Mouse (Mus musculus) hindlimb bud, embryonic 11.5 days (tissue): Measurements from ENCODE around the gene Sgcd.
A peak's percentile ranks its signal among the peaks of the same experiment; 100 is the strongest.

Experiments
- DNase-seq: peaks from one replicate; pipeline ENCODE4 v3.0.0-alpha.2; 2012; ENCODE audit warnings: low read depth, low spot score; ENCODE audit errors: extremely low spot score

Sgcd gene

DNA sequence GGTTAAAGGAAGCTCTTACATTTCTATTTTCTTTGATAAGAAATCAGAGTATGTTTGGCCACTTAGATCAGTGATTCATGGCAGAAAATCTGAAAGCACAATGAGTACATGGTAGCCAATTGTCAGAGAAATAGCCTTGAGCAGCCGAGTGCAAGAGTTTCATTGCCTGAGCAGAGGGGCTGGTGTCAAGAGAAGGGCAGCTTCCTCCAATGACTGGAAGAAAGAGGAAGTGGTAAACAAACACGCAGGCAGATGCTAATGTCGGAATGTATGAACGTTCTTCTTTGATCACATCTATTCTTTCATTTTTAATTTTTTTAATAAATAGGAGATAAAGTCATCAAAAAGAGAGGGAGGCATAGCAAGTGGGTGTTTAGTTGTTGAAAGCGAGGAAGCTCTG lies 956.5 kb downstream of the Sgcd start:
- DNase-seq = no peak

GRCm38 (mm10) chr11:47020874-47021273 lies 967.9 kb downstream of the Sgcd start:
- DNase-seq = no peak

DNA sequence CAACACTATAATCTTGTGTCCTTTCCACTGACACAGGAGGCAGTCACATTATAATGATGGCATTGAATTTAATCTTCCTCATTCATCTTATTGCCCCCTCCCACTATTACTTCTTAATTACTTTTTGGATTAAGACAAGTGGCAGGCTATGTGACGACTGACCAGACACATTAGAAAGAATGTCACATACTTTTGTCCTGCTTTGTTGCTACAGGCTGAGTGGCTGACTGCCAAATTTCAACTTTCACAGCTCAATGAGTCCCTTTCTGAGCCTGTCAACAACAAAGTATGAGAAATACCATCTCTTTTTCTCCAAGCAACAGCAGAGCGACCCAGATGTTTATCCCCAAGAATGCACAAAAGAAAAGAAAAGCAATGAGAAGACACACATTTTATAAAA lies 970.6 kb downstream of the Sgcd start:
- DNase-seq = no peak

DNA sequence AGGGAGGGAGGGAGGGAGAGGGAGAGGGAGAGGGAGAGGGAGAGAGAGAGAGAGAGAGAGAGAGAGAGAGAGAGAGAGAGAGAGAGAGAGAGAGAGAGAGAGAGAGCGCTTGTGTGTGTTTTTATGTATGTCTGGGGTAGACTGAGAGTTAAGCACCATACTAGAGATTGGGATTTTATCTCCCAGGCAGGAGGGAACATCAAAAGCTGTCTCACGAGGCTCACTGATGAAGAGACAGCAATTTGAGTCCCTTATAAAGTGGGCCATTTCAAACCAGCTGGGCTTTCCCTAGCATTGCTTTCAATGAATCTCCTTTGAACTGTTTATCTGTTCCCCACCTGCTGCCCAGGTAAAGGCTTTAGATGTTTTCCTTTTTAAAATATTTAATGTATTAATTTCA lies 973.1 kb downstream of the Sgcd start:
- no peak for DNase-seq

DNA sequence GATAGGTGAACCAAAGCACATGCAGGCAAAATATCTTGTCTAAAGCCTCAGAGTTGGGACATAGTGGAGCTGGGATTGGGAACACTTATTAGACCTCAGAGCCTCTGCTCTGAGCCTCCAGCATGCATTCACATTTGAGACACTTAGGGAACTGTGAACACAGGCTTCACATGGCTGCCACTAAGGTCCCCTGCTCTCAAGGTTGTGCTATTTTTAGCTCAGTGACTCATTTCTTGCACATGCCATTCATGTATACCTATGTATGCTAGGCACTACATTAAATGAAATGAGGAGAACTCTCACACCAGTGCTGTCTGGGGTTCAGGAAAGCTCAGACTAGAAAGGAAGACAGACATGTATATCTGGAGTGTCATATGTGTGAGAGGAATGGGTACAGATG lies 974.5 kb downstream of the Sgcd start:
- DNase-seq = no peak

DNA sequence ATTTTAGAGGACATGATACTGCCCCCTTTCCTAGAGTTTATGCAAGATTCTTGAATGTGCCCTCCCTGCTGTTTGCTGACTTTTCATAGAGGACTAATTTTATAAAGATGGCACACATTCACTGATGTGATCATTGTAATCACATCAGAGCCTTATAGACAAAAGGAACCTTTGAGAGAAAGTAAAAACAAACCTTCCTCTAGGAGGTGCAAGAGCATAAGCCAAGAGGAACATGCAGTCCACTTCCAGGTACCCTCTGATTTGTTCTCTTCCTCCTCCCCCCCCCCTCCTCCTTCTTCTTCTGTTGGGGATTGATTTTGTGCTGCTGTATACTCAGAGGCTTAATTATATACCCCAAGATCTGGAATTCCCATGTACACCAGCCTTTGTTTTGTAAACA lies 978.6 kb downstream of the Sgcd start:
- DNase-seq = no peak

GRCm38 (mm10) chr11:47005301-47005875 lies 983.4 kb downstream of the Sgcd start:
- no peak for DNase-seq

DNA sequence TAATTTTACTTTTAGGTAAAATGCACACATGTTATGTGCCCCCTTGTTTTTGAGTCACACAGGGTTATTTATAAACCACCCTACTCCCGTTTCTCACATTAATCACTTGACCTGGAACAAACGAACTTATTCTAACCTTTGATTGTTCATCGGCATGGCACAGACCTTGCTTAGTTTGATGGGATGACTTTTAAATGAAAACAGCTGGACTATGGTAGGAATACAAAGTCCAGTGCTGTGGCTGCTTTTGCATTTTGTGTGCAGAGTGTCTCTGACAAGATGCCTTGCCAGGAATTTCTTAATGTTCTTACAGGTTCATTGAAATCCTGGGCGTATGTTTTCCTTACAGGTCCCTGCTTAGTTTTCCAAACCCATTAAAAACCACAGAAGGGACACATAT lies 1049.5 kb downstream of the Sgcd start:
- DNase-seq = no peak

DNA sequence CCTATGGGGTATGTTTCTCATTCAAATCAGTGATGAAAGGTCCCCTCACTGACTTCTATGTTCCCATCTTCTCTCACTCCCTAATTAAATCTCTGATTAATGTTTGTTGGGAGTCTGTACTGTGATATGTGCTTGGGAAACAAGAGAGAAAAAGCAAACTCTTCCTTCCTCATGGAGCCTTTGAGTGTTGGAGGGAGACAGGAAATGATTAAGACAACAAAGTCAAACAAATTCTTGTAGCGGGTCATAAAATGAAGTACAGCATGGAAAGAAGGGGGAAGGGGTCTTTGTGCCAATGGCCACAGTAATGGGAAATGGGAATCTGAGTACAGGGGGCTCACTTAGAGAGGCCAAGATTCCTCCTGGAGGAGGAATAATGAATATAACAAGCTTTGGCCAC lies 1063.8 kb downstream of the Sgcd start:
- no peak for DNase-seq

DNA sequence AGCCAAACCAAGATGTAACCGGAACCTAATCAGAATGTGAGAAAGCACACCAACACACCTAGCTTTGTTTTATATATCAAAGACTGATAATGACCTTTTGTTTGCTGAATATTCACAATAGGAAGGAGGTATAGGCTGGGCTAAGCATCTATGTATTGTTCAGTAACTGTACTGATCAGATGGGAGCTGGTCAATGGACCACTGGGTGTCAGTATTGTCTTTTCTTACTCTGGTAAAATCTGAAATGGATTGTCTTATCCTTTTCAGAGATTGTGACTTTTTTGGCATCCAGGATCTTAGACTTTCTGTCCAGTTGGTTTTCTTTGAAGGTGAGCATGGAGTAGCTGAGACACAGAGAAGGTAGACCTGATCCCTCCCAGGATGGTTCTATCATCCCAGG lies 1068.5 kb downstream of the Sgcd start:
- DNase-seq = no peak

DNA sequence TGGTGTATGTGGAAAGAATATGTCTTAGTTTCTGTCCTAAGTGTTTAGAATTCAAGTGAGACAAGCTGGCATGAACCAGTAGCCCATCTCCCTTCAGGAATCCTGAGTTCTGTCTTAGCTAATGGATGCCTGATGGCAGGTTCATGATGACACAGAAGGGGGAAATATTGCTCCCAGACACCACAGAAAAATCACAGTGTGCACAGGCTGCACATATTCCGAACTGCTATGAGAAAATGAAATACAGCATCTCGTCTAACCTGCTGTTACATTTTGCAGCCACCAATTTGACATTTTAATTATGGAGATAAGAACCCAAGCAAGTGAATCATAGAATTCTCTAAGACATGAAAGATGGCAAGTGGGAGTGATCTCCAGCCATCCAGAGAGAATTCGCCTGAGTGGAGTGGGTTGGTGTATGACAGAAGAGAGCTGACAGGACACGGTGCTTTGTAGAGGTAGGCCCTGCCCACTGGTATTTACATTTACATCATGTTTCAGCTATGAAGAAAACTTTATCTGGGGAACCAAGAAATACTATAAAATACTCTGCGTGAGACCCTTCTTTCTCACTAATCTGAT lies 1076.0 kb downstream of the Sgcd start:
- DNase-seq = no peak

GRCm38 (mm10) chr11:46904281-46904680 lies 1084.5 kb downstream of the Sgcd start:
- DNase-seq = no peak

DNA sequence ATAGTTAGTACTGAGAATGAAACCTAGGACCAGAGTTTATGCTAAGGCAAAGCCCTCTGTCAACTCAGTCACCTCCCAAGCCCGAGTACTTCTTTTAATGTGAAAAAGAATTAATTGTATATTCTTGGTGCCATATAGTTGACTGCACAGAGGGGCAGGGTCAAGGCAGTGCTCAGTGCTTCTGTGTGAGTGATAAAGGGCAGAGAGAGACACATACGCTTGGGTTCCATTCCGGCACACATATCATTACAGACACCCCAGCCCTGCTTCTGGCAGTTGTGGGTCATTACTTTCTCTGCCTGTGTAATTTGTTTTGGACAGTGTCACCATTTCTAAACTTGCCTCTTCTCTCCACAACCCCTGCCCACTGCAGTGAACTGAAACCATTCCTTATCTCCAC lies 1099.7 kb downstream of the Sgcd start:
- no peak for DNase-seq

- no peak for DNase-seq
Observed at GRCm38 (mm10) chr11:46882456-46882855, 1106.3 kb downstream of the Sgcd start.

DNA sequence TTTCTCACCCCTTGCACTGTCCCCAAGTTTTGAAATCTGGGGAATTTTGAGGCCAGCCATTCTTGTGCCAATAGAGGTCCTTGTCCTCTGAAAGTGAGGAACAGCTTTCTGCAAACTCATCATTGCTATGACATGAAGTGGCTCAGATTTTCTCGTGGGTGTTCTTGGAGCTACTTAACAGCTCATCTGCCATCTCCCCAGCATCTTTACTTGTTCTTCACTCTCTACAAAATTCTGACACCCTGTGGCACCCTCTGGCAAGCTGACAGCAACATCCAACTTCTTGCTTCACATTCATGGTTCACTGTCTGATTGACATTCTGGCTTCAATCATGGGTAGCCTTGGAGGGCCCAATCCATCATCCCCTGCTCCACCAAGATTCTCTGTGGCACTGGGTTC lies 1113.0 kb downstream of the Sgcd start:
- DNase-seq = no peak

DNA sequence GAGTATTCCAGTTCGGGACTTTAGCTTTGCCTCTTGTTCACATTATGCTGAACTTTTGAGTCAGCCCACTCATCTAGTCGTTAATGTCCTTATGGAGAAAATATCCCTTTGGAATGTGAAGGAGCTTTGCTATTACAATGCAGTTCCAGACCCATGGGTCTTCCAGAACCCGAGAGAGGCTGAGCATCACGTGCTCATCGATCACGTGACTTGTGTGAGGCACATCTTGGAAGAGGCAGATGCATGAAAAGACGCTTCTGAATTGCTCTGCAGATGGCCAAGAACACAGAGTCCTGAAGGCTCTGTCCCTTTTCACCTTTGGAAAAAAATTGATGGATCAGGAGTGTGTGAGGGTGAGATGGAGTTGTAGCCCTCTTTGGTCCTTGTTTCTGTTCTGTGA lies 1120.2 kb downstream of the Sgcd start:
- DNase-seq = no peak

GRCm38 (mm10) chr11:46864809-46865208 lies 1124.0 kb downstream of the Sgcd start:
- peak; percentile 6 for DNase-seq

GRCm38 (mm10) chr11:46848221-46848971 lies 1140.4 kb downstream of the Sgcd start:
- peak; percentile 28 for DNase-seq

GRCm38 (mm10) chr11:46847827-46848220 lies 1140.9 kb downstream of the Sgcd start:
- DNase-seq = no peak

GRCm38 (mm10) chr11:46846661-46847060 lies 1142.1 kb downstream of the Sgcd start:
- DNase-seq = no peak
